Mouse (Mus musculus): ENCODE measurements around the gene Fam19a5. TPM values are rescaled to one million over a fixed set of nuclear protein-coding genes. Genes with fewer than 3 reads are reported as not detected.

The Fam19a5 gene
- total and polyA plus RNA-seq, 2 experiments from 2014 or later, result 33.0 to 145 TPM

- Histone ChIP-seq H3K27me3 (ENCODE audit: insufficient read depth, low read length) (no peaks in the 10 kb centered on the region), H3K9ac (replicated peaks; ENCODE audit: low read length, poor library complexity, severe bottlenecking) (no peak overlapping the region), H3K4me3 (ENCODE audit: low read depth, low read length) (no peak overlapping the region), H3K36me3 (ENCODE audit: insufficient read depth, low read length) (no peaks in the 10 kb centered on the region), H3K4me1 (ENCODE audit: insufficient read depth, low read length) (no peaks in the 10 kb centered on the region), H3K27ac (ENCODE audit: low read depth, low read length) (no peak overlapping the region), H3K4me2 (ENCODE audit: low read depth, low read length, poor library complexity, severe bottlenecking) (no peak overlapping the region), H3K9me3 (ENCODE audit: low read length) (no peaks in the 10 kb centered on the region)
- TF ChIP-seq CTCF (IDR thresholded peaks at IDR 0.05), result no peak
- no peak for ATAC-seq (ENCODE audit: low FRiP score)
- WGBS, result 96% methylated on average over 4 of the region's 4 CpGs
- no peak for DNase-seq (ENCODE audit: low spot score)
Measured at GRCm38 (mm10) chr15:87597766-87598165, 53.7 kb downstream of the Fam19a5 start.

DNA sequence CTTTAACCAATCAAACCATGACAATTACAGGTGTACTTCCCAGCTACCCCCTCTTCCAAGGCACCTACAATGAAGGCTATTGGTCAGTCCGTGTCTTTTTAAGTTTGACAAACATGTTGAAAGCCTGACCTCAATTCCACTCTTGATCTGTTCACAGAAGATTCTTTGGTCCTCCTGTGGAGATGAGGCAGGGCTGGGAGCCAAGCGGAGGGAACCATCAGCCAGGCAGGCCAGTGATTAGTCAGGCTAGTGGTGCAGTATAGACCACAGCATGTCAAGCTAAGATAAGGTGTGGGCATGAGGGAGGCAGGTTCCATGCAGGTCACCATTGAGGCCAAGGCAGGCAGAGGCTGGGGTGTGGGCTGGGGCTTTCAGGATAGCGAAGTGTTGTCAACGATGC lies 54.5 kb downstream of the Fam19a5 start:
- no peak overlapping the region for H3K4me2 ChIP-seq (ENCODE audit: low read depth, low read length, poor library complexity, severe bottlenecking)
- no peaks in the 10 kb centered on the region for H3K27me3 ChIP-seq (ENCODE audit: insufficient read depth, low read length)
- H3K9ac ChIP-seq (replicated peaks; ENCODE audit: low read length, poor library complexity, severe bottlenecking), result no peak overlapping the region
- no peaks in the 10 kb centered on the region for H3K36me3 ChIP-seq (ENCODE audit: insufficient read depth, low read length)
- no peak for TF ChIP-seq CTCF (IDR thresholded peaks at IDR 0.05)
- no peaks in the 10 kb centered on the region for H3K4me1 ChIP-seq (ENCODE audit: insufficient read depth, low read length)
- 96% methylated on average over 4 of the region's 4 CpGs for WGBS
- DNase-seq (ENCODE audit: low spot score) (no peak), ATAC-seq (ENCODE audit: low FRiP score) (no peak)
- H3K4me3 ChIP-seq (ENCODE audit: low read depth, low read length), result no peak overlapping the region
- no peaks in the 10 kb centered on the region for H3K9me3 ChIP-seq (ENCODE audit: low read length)
- H3K27ac ChIP-seq (ENCODE audit: low read depth, low read length), result no peak overlapping the region

GRCm38 (mm10) chr15:87603316-87603715 lies 59.2 kb downstream of the Fam19a5 start:
- no peak for ATAC-seq (ENCODE audit: low FRiP score)
- no peak for DNase-seq (ENCODE audit: low spot score)
- Histone ChIP-seq H3K27me3 (ENCODE audit: insufficient read depth, low read length) (no peaks in the 10 kb centered on the region), H3K4me2 (ENCODE audit: low read depth, low read length, poor library complexity, severe bottlenecking) (no peak overlapping the region), H3K4me3 (ENCODE audit: low read depth, low read length) (no peak overlapping the region), H3K4me1 (ENCODE audit: insufficient read depth, low read length) (no peaks in the 10 kb centered on the region), H3K27ac (ENCODE audit: low read depth, low read length) (no peak overlapping the region), H3K9ac (replicated peaks; ENCODE audit: low read length, poor library complexity, severe bottlenecking) (no peak overlapping the region), H3K36me3 (ENCODE audit: insufficient read depth, low read length) (no peaks in the 10 kb centered on the region), H3K9me3 (ENCODE audit: low read length) (no peaks in the 10 kb centered on the region)
- no peak for TF ChIP-seq CTCF (IDR thresholded peaks at IDR 0.05)
- 56% methylated on average over 1 of the region's 1 CpGs for WGBS

DNA sequence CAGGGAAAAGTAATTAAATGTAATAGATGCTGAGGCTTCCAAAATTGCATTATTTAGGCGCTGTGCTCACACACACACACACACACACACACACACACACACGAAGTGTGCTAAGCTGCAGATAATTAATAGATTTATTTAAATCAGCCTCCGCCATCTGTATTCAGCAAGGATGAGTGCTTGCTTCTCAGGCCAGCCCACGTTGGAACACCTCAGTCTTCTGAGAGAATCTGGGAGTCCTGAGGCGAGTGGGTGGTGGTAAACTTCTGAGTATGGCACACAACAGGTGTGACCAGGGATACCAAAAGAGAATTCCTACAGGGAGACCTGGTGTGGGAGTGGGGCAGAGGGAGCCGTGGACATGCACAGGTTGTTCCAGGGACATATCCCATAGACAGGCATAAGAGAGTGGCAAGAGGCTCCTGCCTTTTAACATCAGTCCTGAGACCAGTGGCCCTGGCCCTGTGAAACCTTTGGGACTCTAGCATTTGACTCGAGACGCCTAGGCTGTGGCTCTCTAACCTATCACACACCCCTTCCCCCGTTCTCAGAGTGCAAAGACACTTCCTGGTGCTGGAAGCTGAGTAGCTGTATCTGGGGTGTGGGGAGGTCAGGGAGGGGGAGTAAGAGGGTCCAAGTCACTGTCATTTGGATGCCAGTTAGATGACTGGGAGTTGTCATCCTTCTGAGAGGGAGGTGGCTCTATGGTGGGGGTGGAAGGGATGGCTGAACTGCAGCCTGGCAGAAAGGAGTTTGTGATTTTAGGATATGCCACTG lies 61.6 kb downstream of the Fam19a5 start:
- Histone ChIP-seq H3K9me3 (ENCODE audit: low read length) (no peaks in the 10 kb centered on the region), H3K9ac (replicated peaks; ENCODE audit: low read length, poor library complexity, severe bottlenecking) (no peak overlapping the region), H3K4me1 (ENCODE audit: insufficient read depth, low read length) (no peaks in the 10 kb centered on the region), H3K4me3 (ENCODE audit: low read depth, low read length) (no peak overlapping the region), H3K27me3 (ENCODE audit: insufficient read depth, low read length) (no peaks in the 10 kb centered on the region), H3K4me2 (ENCODE audit: low read depth, low read length, poor library complexity, severe bottlenecking) (no peak overlapping the region), H3K36me3 (ENCODE audit: insufficient read depth, low read length) (no peaks in the 10 kb centered on the region), H3K27ac (ENCODE audit: low read depth, low read length) (no peak overlapping the region)
- ATAC-seq (ENCODE audit: low FRiP score) (no peak), DNase-seq (ENCODE audit: low spot score) (peak; percentile 38)
- WGBS, result 59% methylated on average over 9 of the region's 9 CpGs
- TF ChIP-seq CTCF (IDR thresholded peaks at IDR 0.05), result no peak

DNA sequence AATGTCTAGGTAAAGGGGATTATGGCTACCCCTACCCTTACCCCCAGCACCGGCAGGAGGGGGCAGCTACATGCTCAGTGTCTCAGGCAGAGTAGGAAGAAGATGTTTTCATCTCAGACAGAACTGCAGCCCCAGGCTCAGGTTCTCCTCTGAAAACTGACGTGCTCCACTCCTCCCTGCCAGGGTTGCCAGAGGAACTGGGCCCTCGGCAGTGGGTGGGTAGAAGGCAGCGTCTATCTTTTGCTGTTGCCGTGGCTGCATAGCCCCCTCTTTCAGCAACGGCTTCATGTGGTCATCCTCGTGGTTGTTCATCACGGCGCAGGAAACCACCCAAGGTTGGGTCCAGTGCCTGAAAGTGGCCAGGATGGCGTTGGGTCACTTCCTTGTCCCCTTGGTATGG lies 62.6 kb downstream of the Fam19a5 start:
- Histone ChIP-seq H3K36me3 (ENCODE audit: insufficient read depth, low read length) (no peaks in the 10 kb centered on the region), H3K9ac (replicated peaks; ENCODE audit: low read length, poor library complexity, severe bottlenecking) (no peak overlapping the region), H3K4me2 (ENCODE audit: low read depth, low read length, poor library complexity, severe bottlenecking) (no peak overlapping the region), H3K9me3 (ENCODE audit: low read length) (no peaks in the 10 kb centered on the region), H3K4me1 (ENCODE audit: insufficient read depth, low read length) (no peaks in the 10 kb centered on the region), H3K4me3 (ENCODE audit: low read depth, low read length) (no peak overlapping the region), H3K27me3 (ENCODE audit: insufficient read depth, low read length) (no peaks in the 10 kb centered on the region), H3K27ac (ENCODE audit: low read depth, low read length) (no peak overlapping the region)
- no peak for TF ChIP-seq CTCF (IDR thresholded peaks at IDR 0.05)
- ATAC-seq (ENCODE audit: low FRiP score) (no peak), DNase-seq (ENCODE audit: low spot score) (no peak)
- whole genome bisulfite sequencing, result 79% methylated on average over 10 of the region's 10 CpGs

- TF ChIP-seq CTCF (IDR thresholded peaks at IDR 0.05), result no peak
- DNase-seq (ENCODE audit: low spot score), result no peak
- WGBS, result 100% methylated on average over 1 of the region's 1 CpGs
Measured at GRCm38 (mm10) chr15:87609236-87609635, 65.1 kb downstream of the Fam19a5 start.

More at GRCm38 (mm10) chr15:87609236-87609635, 65.1 kb downstream of the Fam19a5 start:
- Histone ChIP-seq H3K9me3 (ENCODE audit: low read length) (no peaks in the 10 kb centered on the region), H3K4me3 (ENCODE audit: low read depth, low read length) (no peak overlapping the region), H3K36me3 (ENCODE audit: insufficient read depth, low read length) (no peaks in the 10 kb centered on the region), H3K27me3 (ENCODE audit: insufficient read depth, low read length) (no peaks in the 10 kb centered on the region), H3K27ac (ENCODE audit: low read depth, low read length) (no peak overlapping the region), H3K4me2 (ENCODE audit: low read depth, low read length, poor library complexity, severe bottlenecking) (no peak overlapping the region), H3K9ac (replicated peaks; ENCODE audit: low read length, poor library complexity, severe bottlenecking) (no peak overlapping the region), H3K4me1 (ENCODE audit: insufficient read depth, low read length) (no peaks in the 10 kb centered on the region)
- no peak for ATAC-seq (ENCODE audit: low FRiP score)

Measured in midbrain, postnatal 0 days (tissue).